Mouse (Mus musculus): ENCODE measurements around the gene Paqr6. TPM values are rescaled to one million over a fixed set of nuclear protein-coding genes. Genes with fewer than 3 reads are reported as not detected.

Gene Paqr6
- total RNA-seq, 1 experiment, result 1.6 TPM

DNA sequence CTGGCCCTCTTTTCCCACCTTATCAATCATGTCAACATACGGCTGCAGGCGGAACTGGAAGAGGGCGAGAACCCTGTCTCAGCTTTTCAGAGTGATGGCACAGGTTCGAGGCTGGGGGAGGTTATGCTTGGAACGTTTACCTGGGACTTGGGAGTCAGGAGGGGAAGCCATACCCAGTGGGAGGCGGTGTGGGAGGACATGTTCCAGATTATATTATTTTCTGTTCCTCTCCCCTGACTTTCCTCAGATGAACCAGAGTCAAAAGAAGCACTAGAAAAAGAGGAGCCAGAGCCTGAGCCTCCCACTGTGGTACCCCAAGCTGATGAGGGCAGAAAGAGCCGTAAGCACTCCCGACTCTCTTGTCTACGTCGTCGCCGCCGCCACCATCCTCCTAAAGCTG, 13.7 kb upstream of the Paqr6 start:
- no peak overlapping the region for H3K9ac ChIP-seq (ENCODE audit: insufficient read depth, low read depth, low read length, poor library complexity, severe bottlenecking)
- H3K9me3 ChIP-seq (ENCODE audit: control insufficient read depth, insufficient read depth, low read depth, low read length), result no peaks in the 10 kb centered on the region
- peaks cover 83% of the 10 kb centered on the region for H3K36me3 ChIP-seq (ENCODE audit: control insufficient read depth, insufficient read depth, low read length, poor library complexity, severe bottlenecking)
- DNase-seq (ENCODE audit: low read depth, low spot score), result no peak
- in situ Hi-C loops (cut with MboI; ENCODE audit: low sequenced_read_pairs in 2 of 2, unreplicated experiment in 2 of 2), result loop anchor here in 1 of 2 experiments (5.0 kb wide), 1 partner anchor 38 kb away; no protein-coding TSS in a partner anchor
- no peaks in the 10 kb centered on the region for H3K4me1 ChIP-seq (ENCODE audit: control insufficient read depth in 2 of 2, insufficient read depth in 2 of 2, low read length in 2 of 2, poor library complexity in 1 of 2)
- no peak overlapping the region for H3K27ac ChIP-seq (ENCODE audit: insufficient read depth, low read depth, low read length, poor library complexity, severe bottlenecking)
- TF ChIP-seq ZC3H11A (IDR thresholded peaks at IDR 0.05; ENCODE audit: borderline replicate concordance, low read depth, low read length) (no peak), MAFK (IDR thresholded peaks at IDR 0.05; ENCODE audit: insufficient read depth, low read depth, low read length) (no peak), ZNF384 (IDR thresholded peaks at IDR 0.05; ENCODE audit: low read depth, low read length) (no peak), HCFC1 (IDR thresholded peaks at IDR 0.05; ENCODE audit: borderline replicate concordance, insufficient read depth, low read length) (no peak), CHD2 (IDR thresholded peaks at IDR 0.05; ENCODE audit: low read depth, low read length) (no peak)
- no peak overlapping the region for H3K4me3 ChIP-seq (ENCODE audit: insufficient read depth in 1 of 2, low read depth in 1 of 2, low read length in 2 of 2, poor library complexity in 1 of 2, severe bottlenecking in 1 of 2)

- no peak for TF ChIP-seq ZNF384 (IDR thresholded peaks at IDR 0.05; ENCODE audit: low read depth, low read length)
- no peak for TF ChIP-seq MAFK (IDR thresholded peaks at IDR 0.05; ENCODE audit: insufficient read depth, low read depth, low read length)
- TF ChIP-seq HCFC1 (IDR thresholded peaks at IDR 0.05; ENCODE audit: borderline replicate concordance, insufficient read depth, low read length), result no peak
- TF ChIP-seq ZC3H11A (IDR thresholded peaks at IDR 0.05; ENCODE audit: borderline replicate concordance, low read depth, low read length), result no peak
- no peak for TF ChIP-seq CHD2 (IDR thresholded peaks at IDR 0.05; ENCODE audit: low read depth, low read length)
- Histone ChIP-seq H3K9me3 (ENCODE audit: control insufficient read depth, insufficient read depth, low read depth, low read length) (no peaks in the 10 kb centered on the region), H3K4me3 (ENCODE audit: insufficient read depth in 1 of 2, low read depth in 1 of 2, low read length in 2 of 2, poor library complexity in 1 of 2, severe bottlenecking in 1 of 2) (no peak overlapping the region), H3K27ac (ENCODE audit: insufficient read depth, low read depth, low read length, poor library complexity, severe bottlenecking) (no peak overlapping the region), H3K9ac (ENCODE audit: insufficient read depth, low read depth, low read length, poor library complexity, severe bottlenecking) (no peak overlapping the region), H3K4me1 (ENCODE audit: control insufficient read depth in 2 of 2, insufficient read depth in 2 of 2, low read length in 2 of 2, poor library complexity in 1 of 2) (no peaks in the 10 kb centered on the region), H3K36me3 (ENCODE audit: control insufficient read depth, insufficient read depth, low read length, poor library complexity, severe bottlenecking) (peaks cover 87% of the 10 kb centered on the region)
- no peak for DNase-seq (ENCODE audit: low read depth, low spot score)
- in situ Hi-C loops (cut with MboI; ENCODE audit: low sequenced_read_pairs in 2 of 2, unreplicated experiment in 2 of 2), result loop anchor here in 1 of 2 experiments (5.0 kb wide), 1 partner anchor 41 kb away; no protein-coding TSS in a partner anchor
Observed at GRCm38 (mm10) chr3:88352907-88353306, 11.5 kb upstream of the Paqr6 start.

GRCm38 (mm10) chr3:88354396-88355165, 9.8 kb upstream of the Paqr6 start:
- Histone ChIP-seq H3K4me3 (ENCODE audit: insufficient read depth in 1 of 2, low read depth in 1 of 2, low read length in 2 of 2, poor library complexity in 1 of 2, severe bottlenecking in 1 of 2) (no peak overlapping the region), H3K9me3 (ENCODE audit: control insufficient read depth, insufficient read depth, low read depth, low read length) (no peaks in the 10 kb centered on the region), H3K27ac (ENCODE audit: insufficient read depth, low read depth, low read length, poor library complexity, severe bottlenecking) (no peak overlapping the region), H3K9ac (ENCODE audit: insufficient read depth, low read depth, low read length, poor library complexity, severe bottlenecking) (no peak overlapping the region), H3K36me3 (ENCODE audit: control insufficient read depth, insufficient read depth, low read length, poor library complexity, severe bottlenecking) (peaks cover 96% of the 10 kb centered on the region), H3K4me1 (ENCODE audit: control insufficient read depth in 2 of 2, insufficient read depth in 2 of 2, low read length in 2 of 2, poor library complexity in 1 of 2) (no peaks in the 10 kb centered on the region; a peak in 1 of 4 replicates)
- no peak for TF ChIP-seq MAFK (IDR thresholded peaks at IDR 0.05; ENCODE audit: insufficient read depth, low read depth, low read length)
- no peak for TF ChIP-seq ZNF384 (IDR thresholded peaks at IDR 0.05; ENCODE audit: low read depth, low read length)
- no peak for TF ChIP-seq ZC3H11A (IDR thresholded peaks at IDR 0.05; ENCODE audit: borderline replicate concordance, low read depth, low read length)
- TF ChIP-seq CHD2 (IDR thresholded peaks at IDR 0.05; ENCODE audit: low read depth, low read length), result no peak
- no peak for TF ChIP-seq HCFC1 (IDR thresholded peaks at IDR 0.05; ENCODE audit: borderline replicate concordance, insufficient read depth, low read length)
- DNase-seq (ENCODE audit: low read depth, low spot score), result no peak
- in situ Hi-C loops (cut with MboI; ENCODE audit: low sequenced_read_pairs in 2 of 2, unreplicated experiment in 2 of 2), result loop anchor here in 1 of 2 experiments (5.0 kb wide), 1 partner anchor 42 kb away; no protein-coding TSS in a partner anchor

GRCm38 (mm10) chr3:88359584-88359983, 4.8 kb upstream of the Paqr6 start:
- Histone ChIP-seq H3K36me3 (ENCODE audit: control insufficient read depth, insufficient read depth, low read length, poor library complexity, severe bottlenecking) (peaks cover 76% of the 10 kb centered on the region), H3K9me3 (ENCODE audit: control insufficient read depth, insufficient read depth, low read depth, low read length) (no peaks in the 10 kb centered on the region), H3K4me3 (ENCODE audit: insufficient read depth in 1 of 2, low read depth in 1 of 2, low read length in 2 of 2, poor library complexity in 1 of 2, severe bottlenecking in 1 of 2) (no peak overlapping the region), H3K4me1 (ENCODE audit: control insufficient read depth in 2 of 2, insufficient read depth in 2 of 2, low read length in 2 of 2, poor library complexity in 1 of 2) (peaks cover 0 to 8% of the 10 kb centered on the region in 2 experiments; a peak in 1 of 4 replicates), H3K27ac (ENCODE audit: insufficient read depth, low read depth, low read length, poor library complexity, severe bottlenecking) (no peak overlapping the region), H3K9ac (ENCODE audit: insufficient read depth, low read depth, low read length, poor library complexity, severe bottlenecking) (no peak overlapping the region)
- TF ChIP-seq CHD2 (IDR thresholded peaks at IDR 0.05; ENCODE audit: low read depth, low read length) (no peak), ZNF384 (IDR thresholded peaks at IDR 0.05; ENCODE audit: low read depth, low read length) (no peak), ZC3H11A (IDR thresholded peaks at IDR 0.05; ENCODE audit: borderline replicate concordance, low read depth, low read length) (no peak), HCFC1 (IDR thresholded peaks at IDR 0.05; ENCODE audit: borderline replicate concordance, insufficient read depth, low read length) (no peak), MAFK (IDR thresholded peaks at IDR 0.05; ENCODE audit: insufficient read depth, low read depth, low read length) (no peak)
- no peak for DNase-seq (ENCODE audit: low read depth, low spot score)
- in situ Hi-C loops (cut with MboI; ENCODE audit: low sequenced_read_pairs in 2 of 2, unreplicated experiment in 2 of 2), result no loop called here

Measured in ES-E14 (cell line).